Mouse (Mus musculus): ENCODE results near the gene Vipas39. TPM values are rescaled to one million over a fixed set of nuclear protein-coding genes. Genes with fewer than 3 reads are reported as not detected.

Gene Vipas39
- polyA plus RNA-seq, 1 experiment from 2014 or later: 58.9 TPM

Small RNA genes lying within 50 kb of the gene (microRNA-seq; reads per million reads assigned to microRNA genes)
- not detected for gene Gm47293

Other genes starting within 250 kb of the Vipas39 start
- 13.8 and 16.2 TPM in 2 replicates for gene Tmem63c, start 244.9 kb downstream of the Vipas39 start, polyA plus RNA-seq (2014; fragmentation: Nextera tagmentation; extraction: Ambion mirVana)
- 3.2 and 5.0 TPM in 2 replicates for gene Ngb, start 163.7 kb downstream of the Vipas39 start, polyA plus RNA-seq (2014; fragmentation: Nextera tagmentation; extraction: Ambion mirVana)
- gene Gstz1, start 119.1 kb downstream of the Vipas39 start, polyA plus RNA-seq (2014; fragmentation: Nextera tagmentation; extraction: Ambion mirVana): 26.6 and 31.9 TPM in 2 replicates
- gene Pomt2, start 118.3 kb downstream of the Vipas39 start, polyA plus RNA-seq (2014; fragmentation: Nextera tagmentation; extraction: Ambion mirVana): 15.1 and 19.6 TPM in 2 replicates
- 1.3 and 1.6 TPM in 2 replicates for gene Samd15, start 66.5 kb downstream of the Vipas39 start, polyA plus RNA-seq (2014; fragmentation: Nextera tagmentation; extraction: Ambion mirVana)
- 6.9 and 7.8 TPM in 2 replicates for gene Tmed8, start 65.8 kb downstream of the Vipas39 start, polyA plus RNA-seq (2014; fragmentation: Nextera tagmentation; extraction: Ambion mirVana)
- 1.7 and 2.4 TPM in 2 replicates for gene Noxred1, start 27.5 kb downstream of the Vipas39 start, polyA plus RNA-seq (2014; fragmentation: Nextera tagmentation; extraction: Ambion mirVana)
- 169 and 181 TPM in 2 replicates for gene Ahsa1, start 223 bp upstream of the Vipas39 start, polyA plus RNA-seq (2014; fragmentation: Nextera tagmentation; extraction: Ambion mirVana)
- 0.86 and 1.3 TPM in 2 replicates for gene Ism2, start 33.4 kb upstream of the Vipas39 start, polyA plus RNA-seq (2014; fragmentation: Nextera tagmentation; extraction: Ambion mirVana)
- 72.0 and 72.5 TPM in 2 replicates for gene Sptlc2, start 122.1 kb upstream of the Vipas39 start, polyA plus RNA-seq (2014; fragmentation: Nextera tagmentation; extraction: Ambion mirVana)
- 195 and 248 TPM in 2 replicates for gene Slirp, start 177.6 kb upstream of the Vipas39 start, polyA plus RNA-seq (2014; fragmentation: Nextera tagmentation; extraction: Ambion mirVana)
- 28.7 and 36.3 TPM in 2 replicates for gene Alkbh1, start 177.8 kb upstream of the Vipas39 start, polyA plus RNA-seq (2014; fragmentation: Nextera tagmentation; extraction: Ambion mirVana)
- 101 and 102 TPM in 2 replicates for gene Snw1, start 206.0 kb upstream of the Vipas39 start, polyA plus RNA-seq (2014; fragmentation: Nextera tagmentation; extraction: Ambion mirVana)
- not detected in 2 replicates for gene Gm5788, start 228.5 kb upstream of the Vipas39 start, polyA plus RNA-seq (2014; fragmentation: Nextera tagmentation; extraction: Ambion mirVana)
- gene Gm8300, start 248.1 kb upstream of the Vipas39 start, polyA plus RNA-seq (2014; fragmentation: Nextera tagmentation; extraction: Ambion mirVana): not detected in 2 replicates